Mouse (Mus musculus) heart, postnatal 14 days (tissue): Measurements from ENCODE around the gene Ntn3. TPM values are rescaled to one million over a fixed set of nuclear protein-coding genes. Genes with fewer than 3 reads are reported as not detected.

Experiments
- DNase-seq, 2 experiments: peaks; one replicate each; pipeline ENCODE4 v3.0.0; 2021 to 2022
- intact Hi-C: fragments of 180-260 bp; cut with DNase I; formaldehyde crosslinking; loops from one replicate; pipeline ENCODE4 v1.15.1; 2025
- total RNA-seq, 2 experiments: library from RNA; stranded (reverse); gene quantifications; 2 replicates each; pipeline ENCODE4 v1.2.3; 2021

Ntn3 gene
- total RNA-seq, 2 experiments from 2014 or later: 0.90 to 1.0 TPM

- no peak for DNase-seq
- intact Hi-C loops: no loop called here
These were observed 14.0 kb downstream of the Ntn3 start for GRCm38 (mm10) chr17:24195349-24195748.

- intact Hi-C loops: no loop called here
- no peak for DNase-seq
These were observed 15.6 kb downstream of the Ntn3 start for GRCm38 (mm10) chr17:24193769-24194168.

GRCm38 (mm10) chr17:24193268-24193667 lies 16.1 kb downstream of the Ntn3 start:
- intact Hi-C loops: no loop called here
- no peak for DNase-seq

- DNase-seq: no peak
- intact Hi-C loops: no loop called here
These were observed 16.5 kb downstream of the Ntn3 start for GRCm38 (mm10) chr17:24192848-24193247.

GRCm38 (mm10) chr17:24191481-24191880 lies 17.9 kb downstream of the Ntn3 start:
- intact Hi-C loops: no loop called here

GRCm38 (mm10) chr17:24190934-24191333 lies 18.4 kb downstream of the Ntn3 start:
- DNase-seq: no peak
- intact Hi-C loops: no loop called here

More at GRCm38 (mm10) chr17:24191481-24191880, 17.9 kb downstream of the Ntn3 start:
- DNase-seq: no peak

GRCm38 (mm10) chr17:24174259-24174658 lies 35.1 kb downstream of the Ntn3 start:
- intact Hi-C loops: loop anchor here (2.0 to 5.0 kb wide), 3 partner anchors 78 to 263 kb away; partner anchors contain the start of genes Abca17, Abca3 and Ccnf
- DNase-seq: no peak

- DNase-seq: peak; percentile 68 to 84
- intact Hi-C loops: loop anchor here (1.0 to 5.0 kb wide), 4 partner anchors 79 to 264 kb away; partner anchors contain the start of gene Ccnf
These were observed 35.9 kb downstream of the Ntn3 start for GRCm38 (mm10) chr17:24173423-24173822.

GRCm38 (mm10) chr17:24171738-24172137 lies 37.6 kb downstream of the Ntn3 start:
- intact Hi-C loops: loop anchor here (5.0 kb wide), 2 partner anchors 81 to 266 kb away; partner anchors contain the start of gene Ccnf
- no peak for DNase-seq

- DNase-seq: no peak
- intact Hi-C loops: loop anchor here (5.0 kb wide), 2 partner anchors 82 to 267 kb away; partner anchors contain the start of gene Ccnf
These were observed 38.6 kb downstream of the Ntn3 start for GRCm38 (mm10) chr17:24170729-24171128.

- no peak for DNase-seq
- intact Hi-C loops: loop anchor here (5.0 kb wide), 2 partner anchors 82 to 267 kb away; partner anchors contain the start of gene Ccnf
These were observed 39.2 kb downstream of the Ntn3 start for GRCm38 (mm10) chr17:24170125-24170524.

- DNase-seq: peak; percentile 93 to 94
- intact Hi-C loops: loop anchor here (5.0 kb wide), 2 partner anchors 83 to 268 kb away; partner anchors contain the start of gene Ccnf
These were observed 39.8 kb downstream of the Ntn3 start, which contains the start of gene Atp6v0c for GRCm38 (mm10) chr17:24169317-24170065. Gene Atp6v0c (minus strand): TSS chr17:24169702.

GRCm38 (mm10) chr17:24168590-24169277 lies 40.6 kb downstream of the Ntn3 start:
- intact Hi-C loops: no loop called here

GRCm38 (mm10) chr17:24167891-24168505 lies 41.3 kb downstream of the Ntn3 start:
- intact Hi-C loops: no loop called here

More at GRCm38 (mm10) chr17:24168590-24169277, 40.6 kb downstream of the Ntn3 start:
- peak; percentile 53 to 68 for DNase-seq

GRCm38 (mm10) chr17:24167120-24167519 lies 42.2 kb downstream of the Ntn3 start:
- intact Hi-C loops: no loop called here

More at GRCm38 (mm10) chr17:24167891-24168505, 41.3 kb downstream of the Ntn3 start:
- DNase-seq: no peak

GRCm38 (mm10) chr17:24164566-24165259 lies 44.6 kb downstream of the Ntn3 start:
- no peak for DNase-seq
- intact Hi-C loops: no loop called here

More at GRCm38 (mm10) chr17:24167120-24167519, 42.2 kb downstream of the Ntn3 start:
- DNase-seq: no peak

GRCm38 (mm10) chr17:24163176-24163962 lies 46.0 kb downstream of the Ntn3 start, which contains the start of gene Amdhd2:
Gene Amdhd2 (minus strand): TSS chr17:24163766.
- DNase-seq: peak; percentile 96 to 98
- intact Hi-C loops: no loop called here

- intact Hi-C loops: no loop called here
- DNase-seq: peak in 1 of 2 experiments; percentile 35
These were observed 46.7 kb downstream of the Ntn3 start for GRCm38 (mm10) chr17:24162584-24163175.

- intact Hi-C loops: no loop called here
- DNase-seq: no peak
These were observed 47.9 kb downstream of the Ntn3 start for GRCm38 (mm10) chr17:24161466-24161865.
